Mouse (Mus musculus) spleen, postnatal 10 days (tissue): ENCODE measurements around the gene Ubr3.
"Not testable (repeated sequence)": the region's sequence is repeated elsewhere in the genome, so short reads cannot be mapped to it uniquely, and the experiment has no call there.

Experiments used
- DNase-seq, 2 experiments: peaks; one replicate each; pipeline ENCODE4 v3.0.0; 2021 to 2022; ENCODE audit warnings: low spot score in 2 of 2

Gene Ubr3

GRCm38 (mm10) chr2:69907394-69907793 is 10.3 kb downstream of the Ubr3 start:
- DNase-seq, result not testable (repeated sequence)

GRCm38 (mm10) chr2:69912801-69913200 is 15.8 kb downstream of the Ubr3 start:
- DNase-seq, result no peak

GRCm38 (mm10) chr2:69917301-69917700 is 20.3 kb downstream of the Ubr3 start:
- DNase-seq, result no peak

GRCm38 (mm10) chr2:69924943-69925342 is 27.9 kb downstream of the Ubr3 start:
- DNase-seq, result peak in 1 of 2 experiments; percentile 17

- DNase-seq, result no peak
Observed at GRCm38 (mm10) chr2:69936331-69936730, 39.3 kb downstream of the Ubr3 start.

GRCm38 (mm10) chr2:69939226-69939625 is 42.2 kb downstream of the Ubr3 start:
- DNase-seq, result peak in 1 of 2 experiments; percentile 41

GRCm38 (mm10) chr2:69939649-69940048 is 42.6 kb downstream of the Ubr3 start:
- no peak for DNase-seq

- no peak for DNase-seq
Observed at GRCm38 (mm10) chr2:69941391-69942030, 44.5 kb downstream of the Ubr3 start.

- no peak for DNase-seq
Observed at GRCm38 (mm10) chr2:69952849-69953248, 55.8 kb downstream of the Ubr3 start.

GRCm38 (mm10) chr2:69955635-69956034 is 58.6 kb downstream of the Ubr3 start:
- no peak for DNase-seq

- DNase-seq, result no peak
Observed at GRCm38 (mm10) chr2:69957622-69958021, 60.6 kb downstream of the Ubr3 start.

- no peak for DNase-seq
Observed at GRCm38 (mm10) chr2:69974896-69975295, 77.8 kb downstream of the Ubr3 start.

- DNase-seq, result no peak
Observed at GRCm38 (mm10) chr2:69989224-69989623, 92.2 kb downstream of the Ubr3 start.

- peak in 1 of 2 experiments; percentile 35 for DNase-seq
Observed at GRCm38 (mm10) chr2:69990647-69991046, 93.6 kb downstream of the Ubr3 start.

GRCm38 (mm10) chr2:69994082-69994736 is 97.2 kb downstream of the Ubr3 start:
- DNase-seq, result not testable (repeated sequence)

- DNase-seq, result no peak
Observed at GRCm38 (mm10) chr2:69994779-69995178, 97.7 kb downstream of the Ubr3 start.

GRCm38 (mm10) chr2:69999097-69999770 is 102.2 kb downstream of the Ubr3 start:
- DNase-seq, result peak; percentile 43 to 82

- no peak for DNase-seq
Observed at GRCm38 (mm10) chr2:70000316-70000715, 103.3 kb downstream of the Ubr3 start.

GRCm38 (mm10) chr2:70006492-70006891 is 109.4 kb downstream of the Ubr3 start:
- DNase-seq, result no peak

- DNase-seq, result no peak
Observed at GRCm38 (mm10) chr2:70012941-70013340, 115.9 kb downstream of the Ubr3 start.

- no peak for DNase-seq
Observed at GRCm38 (mm10) chr2:70018236-70018635, 121.2 kb downstream of the Ubr3 start.

GRCm38 (mm10) chr2:70024454-70024853 is 127.4 kb downstream of the Ubr3 start:
- no peak for DNase-seq

- DNase-seq, result no peak
Observed at GRCm38 (mm10) chr2:70025711-70026110, 128.7 kb downstream of the Ubr3 start.
